Mouse (Mus musculus): ENCODE data around the gene Kdm2b. TPM values are rescaled to one million over a fixed set of nuclear protein-coding genes. Genes with fewer than 3 reads are reported as not detected.

Kdm2b gene
- polyA plus RNA-seq, 1 experiment: 102 TPM

DNA sequence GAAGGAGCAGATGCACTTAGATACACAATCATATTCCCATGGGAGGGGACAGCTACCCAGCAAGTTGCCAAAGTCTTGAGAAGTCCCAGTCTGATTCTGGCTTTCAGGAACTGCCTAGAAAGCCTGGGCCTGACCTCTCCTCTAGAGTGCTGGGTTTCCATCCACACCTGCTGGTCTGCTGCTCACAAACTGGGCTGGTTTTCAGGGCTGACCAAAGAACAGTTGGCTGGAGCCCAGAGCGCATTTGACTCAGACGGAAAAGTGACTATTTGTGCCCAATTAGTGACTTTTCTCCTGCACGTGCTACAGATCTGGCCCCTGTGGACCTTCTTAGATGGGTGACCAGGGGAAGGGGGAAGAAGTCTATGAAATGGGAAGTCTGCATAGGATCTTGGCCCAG, 50.9 kb downstream of the Kdm2b start:
- DNase-seq (ENCODE audit: low read depth): no peak

GRCm38 (mm10) chr5:122937958-122938540, 51.6 kb downstream of the Kdm2b start:
- DNase-seq (ENCODE audit: low read depth): peak; percentile 48
- TF ChIP-seq POLR2A (IDR thresholded peaks at IDR 0.05; ENCODE audit: borderline replicate concordance, extremely low read depth, insufficient read depth, insufficient read length, poor library complexity, severe bottlenecking): no peak
- no peak for TF ChIP-seq CTCF (IDR thresholded peaks at IDR 0.05; ENCODE audit: borderline replicate concordance, extremely low read depth, insufficient read depth, insufficient read length)

More for the DNA sequence above, 50.9 kb downstream of the Kdm2b start:
- no peak for TF ChIP-seq CTCF (IDR thresholded peaks at IDR 0.05; ENCODE audit: borderline replicate concordance, extremely low read depth, insufficient read depth, insufficient read length)
- TF ChIP-seq POLR2A (IDR thresholded peaks at IDR 0.05; ENCODE audit: borderline replicate concordance, extremely low read depth, insufficient read depth, insufficient read length, poor library complexity, severe bottlenecking): no peak

GRCm38 (mm10) chr5:122937031-122937430, 52.6 kb downstream of the Kdm2b start:
- DNase-seq (ENCODE audit: low read depth): no peak
- no peak for TF ChIP-seq CTCF (IDR thresholded peaks at IDR 0.05; ENCODE audit: borderline replicate concordance, extremely low read depth, insufficient read depth, insufficient read length)
- no peak for TF ChIP-seq POLR2A (IDR thresholded peaks at IDR 0.05; ENCODE audit: borderline replicate concordance, extremely low read depth, insufficient read depth, insufficient read length, poor library complexity, severe bottlenecking)

GRCm38 (mm10) chr5:122935810-122936209, 53.8 kb downstream of the Kdm2b start:
- TF ChIP-seq CTCF (IDR thresholded peaks at IDR 0.05; ENCODE audit: borderline replicate concordance, extremely low read depth, insufficient read depth, insufficient read length) (no peak), POLR2A (IDR thresholded peaks at IDR 0.05; ENCODE audit: borderline replicate concordance, extremely low read depth, insufficient read depth, insufficient read length, poor library complexity, severe bottlenecking) (no peak)
- no peak for DNase-seq (ENCODE audit: low read depth)

- no peak for DNase-seq (ENCODE audit: low read depth)
- TF ChIP-seq POLR2A (IDR thresholded peaks at IDR 0.05; ENCODE audit: borderline replicate concordance, extremely low read depth, insufficient read depth, insufficient read length, poor library complexity, severe bottlenecking): no peak
- no peak for TF ChIP-seq CTCF (IDR thresholded peaks at IDR 0.05; ENCODE audit: borderline replicate concordance, extremely low read depth, insufficient read depth, insufficient read length)
Measured at GRCm38 (mm10) chr5:122930991-122931390, 58.6 kb downstream of the Kdm2b start.

DNA sequence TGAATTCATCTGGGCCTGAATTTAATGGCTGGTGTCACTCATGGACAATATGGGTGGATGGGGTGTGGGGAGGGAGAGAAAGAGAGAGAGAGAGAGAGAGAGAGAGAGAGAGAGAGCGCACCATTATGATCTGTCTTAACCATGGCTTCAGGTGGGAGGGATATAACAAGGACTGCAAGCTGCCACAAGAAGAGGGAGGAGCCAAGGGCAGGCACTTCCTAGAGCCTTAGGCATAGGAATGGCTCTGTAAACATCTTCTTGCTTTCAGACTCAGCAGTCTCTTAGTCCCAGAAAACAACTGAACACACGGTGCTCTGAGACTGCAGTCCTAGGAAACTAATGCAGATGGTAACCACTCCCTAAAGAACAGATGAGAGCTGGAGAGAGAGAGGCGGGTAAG, 61.3 kb downstream of the Kdm2b start:
- no peak for TF ChIP-seq POLR2A (IDR thresholded peaks at IDR 0.05; ENCODE audit: borderline replicate concordance, extremely low read depth, insufficient read depth, insufficient read length, poor library complexity, severe bottlenecking)
- no peak for TF ChIP-seq CTCF (IDR thresholded peaks at IDR 0.05; ENCODE audit: borderline replicate concordance, extremely low read depth, insufficient read depth, insufficient read length)
- DNase-seq (ENCODE audit: low read depth): no peak

DNA sequence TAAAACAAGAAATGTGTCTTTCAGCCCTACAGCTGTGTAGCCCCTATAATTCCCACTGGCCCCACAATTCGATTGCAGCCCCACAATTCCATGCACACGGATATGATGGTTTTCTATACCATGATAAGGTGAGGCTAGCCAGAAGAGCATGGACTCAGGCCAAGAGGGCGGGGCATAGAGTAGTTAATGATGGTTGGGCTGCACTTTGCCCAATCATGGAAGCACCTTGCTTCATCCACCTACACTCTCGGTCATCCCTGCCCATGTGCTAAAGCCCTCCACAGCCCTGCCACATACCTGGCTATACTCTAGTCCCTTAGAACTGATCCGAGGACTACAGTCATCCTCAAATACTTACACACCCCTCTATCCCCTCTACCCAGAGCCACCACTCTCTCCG, 61.9 kb downstream of the Kdm2b start:
- TF ChIP-seq CTCF (IDR thresholded peaks at IDR 0.05; ENCODE audit: borderline replicate concordance, extremely low read depth, insufficient read depth, insufficient read length): no peak
- no peak for TF ChIP-seq POLR2A (IDR thresholded peaks at IDR 0.05; ENCODE audit: borderline replicate concordance, extremely low read depth, insufficient read depth, insufficient read length, poor library complexity, severe bottlenecking)
- DNase-seq (ENCODE audit: low read depth): no peak

GRCm38 (mm10) chr5:122927092-122927491, 62.5 kb downstream of the Kdm2b start:
- no peak for DNase-seq (ENCODE audit: low read depth)
- TF ChIP-seq POLR2A (IDR thresholded peaks at IDR 0.05; ENCODE audit: borderline replicate concordance, extremely low read depth, insufficient read depth, insufficient read length, poor library complexity, severe bottlenecking) (no peak), CTCF (IDR thresholded peaks at IDR 0.05; ENCODE audit: borderline replicate concordance, extremely low read depth, insufficient read depth, insufficient read length) (no peak)

DNA sequence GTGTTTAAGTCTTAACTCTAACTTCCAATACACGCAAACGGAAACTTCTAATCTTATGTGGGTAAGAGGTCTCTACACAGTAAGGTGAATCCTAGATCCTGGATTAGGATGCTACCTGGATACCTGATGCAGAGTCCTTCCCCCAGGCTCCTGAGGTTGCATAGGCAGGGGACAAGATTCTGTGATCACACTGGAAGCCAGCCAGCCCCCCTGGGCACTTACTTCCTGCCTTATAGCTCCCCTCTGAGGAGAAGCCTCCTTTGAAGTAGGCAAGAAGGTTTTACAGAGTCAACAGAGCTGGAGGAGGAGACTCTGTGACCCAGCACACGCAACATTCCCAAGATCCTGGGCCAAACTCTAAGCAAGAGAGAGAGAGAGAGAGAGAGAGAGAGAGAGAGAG, 63.3 kb downstream of the Kdm2b start:
- no peak for DNase-seq (ENCODE audit: low read depth)
- TF ChIP-seq CTCF (IDR thresholded peaks at IDR 0.05; ENCODE audit: borderline replicate concordance, extremely low read depth, insufficient read depth, insufficient read length): no peak
- no peak for TF ChIP-seq POLR2A (IDR thresholded peaks at IDR 0.05; ENCODE audit: borderline replicate concordance, extremely low read depth, insufficient read depth, insufficient read length, poor library complexity, severe bottlenecking)

DNA sequence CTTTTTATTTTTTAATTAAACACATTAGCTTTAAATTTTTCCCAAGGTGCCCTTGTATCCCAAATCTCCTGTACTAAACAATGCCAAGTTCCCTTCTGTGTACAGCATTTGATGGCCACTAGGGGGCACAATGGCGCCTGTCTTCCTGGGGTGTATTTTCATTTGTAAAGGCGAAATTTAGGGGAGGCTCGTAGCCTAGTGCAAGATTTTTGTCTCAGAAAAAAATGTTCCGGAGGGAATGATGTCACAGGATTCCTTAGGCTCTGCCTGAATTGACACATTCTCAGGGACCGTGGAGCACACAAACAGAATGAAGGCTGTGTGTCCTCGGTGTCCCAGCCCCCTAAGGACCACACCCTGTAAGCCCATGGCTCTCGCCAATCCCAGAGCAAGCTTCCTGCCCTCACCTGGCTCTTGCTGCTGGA, 64.1 kb downstream of the Kdm2b start:
- TF ChIP-seq POLR2A (IDR thresholded peaks at IDR 0.05; ENCODE audit: borderline replicate concordance, extremely low read depth, insufficient read depth, insufficient read length, poor library complexity, severe bottlenecking) (no peak), CTCF (IDR thresholded peaks at IDR 0.05; ENCODE audit: borderline replicate concordance, extremely low read depth, insufficient read depth, insufficient read length) (peak; percentile 76; the same call in 1 of the 2 replicates)
- DNase-seq (ENCODE audit: low read depth): peak; percentile 86

- no peak for TF ChIP-seq POLR2A (IDR thresholded peaks at IDR 0.05; ENCODE audit: borderline replicate concordance, extremely low read depth, insufficient read depth, insufficient read length, poor library complexity, severe bottlenecking)
- TF ChIP-seq CTCF (IDR thresholded peaks at IDR 0.05; ENCODE audit: borderline replicate concordance, extremely low read depth, insufficient read depth, insufficient read length): no peak
- no peak for DNase-seq (ENCODE audit: low read depth)
Measured at GRCm38 (mm10) chr5:122923871-122924465, 65.7 kb downstream of the Kdm2b start.

- no peak for DNase-seq (ENCODE audit: low read depth)
- TF ChIP-seq POLR2A (IDR thresholded peaks at IDR 0.05; ENCODE audit: borderline replicate concordance, extremely low read depth, insufficient read depth, insufficient read length, poor library complexity, severe bottlenecking): no peak
- TF ChIP-seq CTCF (IDR thresholded peaks at IDR 0.05; ENCODE audit: borderline replicate concordance, extremely low read depth, insufficient read depth, insufficient read length): no peak
Measured at GRCm38 (mm10) chr5:122921941-122922340, 67.7 kb downstream of the Kdm2b start.
